ENCODE assay signal across 16 mouse cellular contexts in the genomic region with DNA sequence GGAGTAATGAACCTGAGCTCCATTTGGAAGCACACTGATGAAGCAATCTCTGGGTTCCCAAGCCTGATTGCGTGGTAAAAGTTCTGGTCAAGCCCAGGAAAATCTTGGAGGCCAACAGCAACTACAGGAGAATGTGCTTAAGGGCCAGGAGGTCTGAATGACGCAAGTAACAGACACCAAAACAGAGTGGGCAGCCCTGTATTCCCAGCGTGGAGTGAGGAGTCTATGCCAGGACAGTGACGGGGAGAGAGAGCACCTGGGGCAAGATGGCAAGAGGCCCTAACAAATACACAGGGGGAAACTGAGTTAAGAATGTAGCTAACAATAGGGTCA.
DNase-seq lines count a peak whose midpoint lies in the region; ATAC-seq lines count a peak whose summit lies in the region.
"Had no signal": no experiment of that assay in that cellular context is flagged by ENCODE, and none has a peak within 500 bp of the region (broad histone marks: within the 10 kb centered on the region; RNA-seq: fewer than 3 reads in every experiment).

No protein-coding gene starts in this region.

- ATAC-seq in heart, embryonic 11.5 days (replicated peaks; ENCODE audit: insufficient number of reproducible peaks, low FRiP score, low TSS enrichment) = no peak
- ATAC-seq: hindbrain, embryonic 16.5 days had no signal

- H3K4me3 ChIP-seq in heart, embryonic 11.5 days (ENCODE audit: low read depth, low read length) = no peak overlapping the region
- H3K4me3 ChIP-seq: embryonic facial prominence, embryonic 10.5 days; heart, embryonic 15.5 days; limb, embryonic 15.5 days; midbrain, embryonic 10.5 days; neural tube, embryonic 15.5 days had no signal

- no peak overlapping the region for H3K4me2 ChIP-seq in heart, embryonic 11.5 days
- H3K4me2 ChIP-seq: heart, embryonic 15.5 days; limb, embryonic 15.5 days; lung, embryonic 14.5 days; neural tube, embryonic 15.5 days had no signal

- H3K27ac ChIP-seq in heart, embryonic 11.5 days (ENCODE audit: low read depth, low read length) = no peak overlapping the region
- H3K27ac ChIP-seq: embryonic facial prominence, embryonic 10.5 days; heart, embryonic 15.5 days; limb, embryonic 15.5 days; midbrain, embryonic 10.5 days; neural tube, embryonic 15.5 days had no signal

- no peaks in the 10 kb centered on the region for H3K4me1 ChIP-seq in heart, embryonic 11.5 days (ENCODE audit: control insufficient read depth, insufficient read depth, low read length)
- H3K4me1 ChIP-seq: embryonic facial prominence, embryonic 10.5 days; heart, embryonic 15.5 days; limb, embryonic 15.5 days; midbrain, embryonic 10.5 days; neural tube, embryonic 15.5 days had no signal

- peaks cover 16% of the 10 kb centered on the region for H3K36me3 ChIP-seq in heart, embryonic 11.5 days (ENCODE audit: control insufficient read depth, insufficient read depth, low read length)
- H3K36me3 ChIP-seq: embryonic facial prominence, embryonic 10.5 days had no signal

- H3K9ac ChIP-seq in heart, embryonic 11.5 days (ENCODE audit: low read depth, low read length) = no peak overlapping the region
- H3K9ac ChIP-seq: heart, embryonic 15.5 days; limb, embryonic 15.5 days; lung, embryonic 14.5 days; neural tube, embryonic 15.5 days had no signal

- 81% methylated on average over 4 of the region's 4 CpGs for WGBS in heart, embryonic 11.5 days (ENCODE audit: insufficient replicate concordance)

- H3K9me3 ChIP-seq in heart, embryonic 11.5 days (replicated peaks; ENCODE audit: control insufficient read depth, low read length) = no peaks in the 10 kb centered on the region
- H3K9me3 ChIP-seq: embryonic facial prominence, embryonic 10.5 days; heart, embryonic 15.5 days; limb, embryonic 15.5 days; midbrain, embryonic 10.5 days; neural tube, embryonic 15.5 days had no signal

- DNase-seq in heart, adult 9 months (ENCODE audit: low spot score in 2 of 2) = peak; percentile 34
- peak; percentile 12 for DNase-seq in lung, postnatal 36 days
- DNase-seq in lung, postnatal 4 days = no peak
- peak; percentile 13 for DNase-seq in heart, postnatal 25 days (ENCODE audit: low spot score)
- DNase-seq in skeletal muscle tissue, adult 2 months (ENCODE audit: low read depth, low spot score) = peak; percentile 27
- DNase-seq in spleen, adult 12 weeks (ENCODE audit: low spot score) = no peak
- DNase-seq: cerebellum, adult 9-11 months; right cerebral cortex, postnatal 25 days had no signal

- H3K27me3 ChIP-seq in heart, embryonic 11.5 days (ENCODE audit: control insufficient read depth, insufficient read depth, low read length) = no peaks in the 10 kb centered on the region
- H3K27me3 ChIP-seq: heart, embryonic 15.5 days; limb, embryonic 15.5 days; neural tube, embryonic 15.5 days had no signal

- intact Hi-C loops in heart, postnatal 25 days (cut with DNase I) = no loop called here

Comparison
In these comparisons a context has a peak if more than half of its experiments do, and no peak if none do; other contexts are left out.
1. DNase-seq: peak in heart, adult 9 months (2 of 2), lung, postnatal 36 days (single experiment), heart, postnatal 25 days (single experiment) and skeletal muscle tissue, adult 2 months (single experiment); none in lung, postnatal 4 days (0 of 2) and spleen, adult 12 weeks (single experiment).